Mouse (Mus musculus): Measurements from ENCODE around the gene Stum. TPM values are rescaled to one million over a fixed set of nuclear protein-coding genes. Genes with fewer than 3 reads are reported as not detected.

Stum gene
- 0.34 and 0.42 TPM in 2 replicates for total RNA-seq (2012; rRNA removed)
- 0.51 and 0.80 TPM in 2 replicates for total RNA-seq (2014; rRNA removed)
- polyA plus RNA-seq (2012; ENCODE audit: insufficient read length, low read depth), result 0.61 and 0.67 TPM in 2 replicates

GRCm38 (mm10) chr1:180483399-180484291, at the start of gene Stum:
Gene Stum, minus strand, starts transcription at chr1:180483504.
- Histone ChIP-seq H3K4me3 (replicated peaks in 1 of 3; ENCODE audit: low read depth in 2 of 3, low read length in 2 of 3, poor library complexity in 1 of 3) (peak within 1 kb of the TSS in 1 of 3 experiments; percentile 7), H3K27me3 (replicated peaks) (no peaks in the 10 kb centered on the region), H3K9me3 (replicated peaks; ENCODE audit: low read length) (no peaks in the 10 kb centered on the region), H3K9ac (ENCODE audit: insufficient read depth, low read depth) (no peak within 1 kb of the TSS), H3K4me2 (ENCODE audit: insufficient read depth, low read depth, poor library complexity, severe bottlenecking) (peak within 1 kb of the TSS; percentile 2), H3K36me3 (replicated peaks in 1 of 2; ENCODE audit: control insufficient read depth in 1 of 2, insufficient read depth in 1 of 2, low read length in 1 of 2) (no peaks in the 10 kb centered on the region), H3K4me1 (ENCODE audit: control insufficient read depth in 1 of 2, insufficient read depth in 2 of 2) (peaks cover 12 to 28% of the 10 kb centered on the region in 2 experiments), H3K79me2 (replicated peaks; ENCODE audit: control insufficient read depth, extremely low read depth, insufficient read depth, poor library complexity, severe bottlenecking) (no peaks in the 10 kb centered on the region), H3K27ac (ENCODE audit: insufficient read depth, low read depth) (no peak within 1 kb of the TSS)
- peak; percentile 72 for DNase-seq (ENCODE audit: extremely low read depth)
- TF ChIP-seq IRF4 (IDR thresholded peaks at IDR 0.05; ENCODE audit: low read depth, low read length) (peak; percentile 64), USF2 (conservative IDR thresholded peaks at IDR 0.05; ENCODE audit: low read depth, low read length) (no peak), MAZ (IDR thresholded peaks at IDR 0.05; ENCODE audit: low read depth, low read length) (no peak), UBTF (IDR thresholded peaks at IDR 0.05; ENCODE audit: low read depth, low read length) (no peak), ZC3H11A (IDR thresholded peaks at IDR 0.05; ENCODE audit: low read depth, low read length) (peak; percentile 50; the same call in 1 of the 2 replicates), CHD1 (IDR thresholded peaks at IDR 0.05; ENCODE audit: low read depth, low read length) (no peak), JUN (IDR thresholded peaks at IDR 0.05; ENCODE audit: insufficient read depth, low read depth, low read length) (no peak), GABPA (IDR thresholded peaks at IDR 0.05; ENCODE audit: insufficient replicate concordance, low read depth, low read length) (no peak), USF1 (IDR thresholded peaks at IDR 0.05; ENCODE audit: low read depth, low read length) (no peak), EP300 (IDR thresholded peaks at IDR 0.05; ENCODE audit: low read length) (no peak), POLR2AphosphoS2 (IDR thresholded peaks at IDR 0.05; ENCODE audit: low read depth, low read length) (no peak), MYC (IDR thresholded peaks at IDR 0.05; ENCODE audit: low read depth, low read length) (no peak), BHLHE40 (IDR thresholded peaks at IDR 0.05; ENCODE audit: low read depth, low read length) (no peak), JUND (conservative IDR thresholded peaks at IDR 0.05; ENCODE audit: low read depth, low read length) (no peak; the same call in 1 of the 2 replicates), ETS1 (conservative IDR thresholded peaks at IDR 0.05; ENCODE audit: low read depth, low read length) (no peak), CTCF (conservative IDR thresholded peaks at IDR 0.05 in 1 of 2, IDR thresholded peaks at IDR 0.05 in 1 of 2; ENCODE audit: low read depth in 2 of 2, low read length in 2 of 2) (peak; percentile 56 to 86), RCOR1 (conservative IDR thresholded peaks at IDR 0.05; ENCODE audit: low read depth, low read length) (no peak), ZNF384 (IDR thresholded peaks at IDR 0.05; ENCODE audit: low read depth, low read length) (no peak), MAX (IDR thresholded peaks at IDR 0.05; ENCODE audit: low read length) (no peak; the same call in 1 of the 2 replicates), TCF12 (IDR thresholded peaks at IDR 0.05; ENCODE audit: low read depth, low read length) (peak; percentile 50; the same call in 1 of the 2 replicates), HCFC1 (IDR thresholded peaks at IDR 0.05; ENCODE audit: low read depth, low read length) (no peak), MXI1 (IDR thresholded peaks at IDR 0.05; ENCODE audit: low read depth, low read length) (no peak), NELFE (IDR thresholded peaks at IDR 0.05; ENCODE audit: low read depth, low read length) (no peak), KAT2A (IDR thresholded peaks at IDR 0.05; ENCODE audit: insufficient replicate concordance, low read length) (no peak), E2F4 (IDR thresholded peaks at IDR 0.05; ENCODE audit: insufficient replicate concordance, low read depth, low read length) (no peak), MAFK (IDR thresholded peaks at IDR 0.05; ENCODE audit: insufficient replicate concordance, low read length) (no peak), MEF2A (IDR thresholded peaks at IDR 0.05; ENCODE audit: borderline replicate concordance, low read depth, low read length) (peak; percentile 42; the same call in 1 of the 2 replicates), RAD21 (IDR thresholded peaks at IDR 0.05; ENCODE audit: low read depth, low read length) (peak; percentile 72), SMC3 (IDR thresholded peaks at IDR 0.05; ENCODE audit: low read depth, low read length) (peak; percentile 92), ZMIZ1 (IDR thresholded peaks at IDR 0.05; ENCODE audit: low read depth, low read length) (no peak), POLR2A (IDR thresholded peaks at IDR 0.05; ENCODE audit: low read depth, low read length) (no peak), ELF1 (IDR thresholded peaks at IDR 0.05; ENCODE audit: low read depth, low read length) (no peak), ZKSCAN1 (IDR thresholded peaks at IDR 0.05; ENCODE audit: borderline replicate concordance, low read depth, low read length) (no peak)
- dilution Hi-C loops (cut with MboI; ENCODE audit: extremely low pct_ligation_motif_present, extremely low pct_unique_long_range_greater_than_20kb, low sequenced_read_pairs), result no loop called here
- in situ Hi-C loops (cut with MboI; ENCODE audit: low pct_ligation_motif_present, low pct_unique_long_range_greater_than_20kb, low sequenced_read_pairs), result loop anchor here (5.0 to 10.0 kb wide), 2 partner anchors 46 to 61 kb away; no protein-coding TSS in a partner anchor

Data from CH12.LX (cell line).